Mouse (Mus musculus) forebrain, embryonic 14.5 days (tissue): ENCODE measurements around the gene Neto2. TPM values are rescaled to one million over a fixed set of nuclear protein-coding genes. Genes with fewer than 3 reads are reported as not detected.
"Not testable (repeated sequence)": the region's sequence is repeated elsewhere in the genome, so short reads cannot be mapped to it uniquely, and the experiment has no call there.

Experiments
- ATAC-seq: fragments of 200-750 bp; cut with Nextera tagmentation; 2 replicates; pipeline ENCODE4 v1.8.0; 2017; ENCODE audit warnings: mild to moderate bottlenecking, moderate library complexity
- DNase-seq: peaks from one replicate; pipeline ENCODE4 v3.0.0-alpha.2; 2015; ENCODE audit warnings: low spot score
- H3K27ac ChIP-seq: fragments of 300-500 bp; sonication (generic); 2 replicates; pipeline ENCODE4 v1.5.1; 2014; ENCODE audit warnings: low read depth, mild to moderate bottlenecking, control low read depth, low read length, moderate library complexity
- H3K27me3 ChIP-seq: fragments of 300-500 bp; sonication (generic); replicated peaks from 2 replicates; pipeline ENCODE4 v1.6.1; 2014; ENCODE audit warnings: low read length, control low read depth, mixed read lengths; ENCODE audit not compliant: control insufficient read depth, insufficient read depth
- H3K36me3 ChIP-seq: fragments of 300-500 bp; sonication (generic); 2 replicates; pipeline ENCODE4 v1.6.1; 2014; ENCODE audit warnings: low read length, control low read depth; ENCODE audit not compliant: control insufficient read depth, insufficient read depth
- H3K4me1 ChIP-seq: fragments of 300-500 bp; sonication (generic); 2 replicates; pipeline ENCODE4 v1.6.1; 2014; ENCODE audit warnings: antibody characterized with exemption, low read length, control low read depth; ENCODE audit not compliant: control insufficient read depth, insufficient read depth
- H3K4me2 ChIP-seq: fragments of 300-500 bp; sonication (generic); 2 replicates; pipeline ENCODE4 v1.6.1; 2014; ENCODE audit warnings: mild to moderate bottlenecking, control low read depth, low read length
- H3K4me3 ChIP-seq: fragments of 300-500 bp; sonication (generic); 2 replicates; pipeline ENCODE4 v1.5.1; 2014; ENCODE audit warnings: low read depth, low read length, control low read depth
- H3K9ac ChIP-seq: fragments of 300-500 bp; sonication (generic); 2 replicates; pipeline ENCODE4 v1.6.1; 2014; ENCODE audit warnings: mild to moderate bottlenecking, low read length, control low read depth, moderate library complexity
- H3K9me3 ChIP-seq: fragments of 300-500 bp; sonication (generic); replicated peaks from 2 replicates; pipeline ENCODE4 v1.6.1; 2016; ENCODE audit warnings: low read length, control low read depth, mixed read lengths; ENCODE audit not compliant: control insufficient read depth
- WGBS: fragments of 180-500 bp; shearing (Covaris S2); extraction: QIAGEN DNeasy Blood & Tissue Kit; methylation state at CpG from one replicate; pipeline ENCODE4 v1.1.7; 2014; 5-methylcytosine and 5-hydroxymethylcytosine counted together
- polyA plus RNA-seq: library from polyadenylated mRNA; unstranded; fragments of >200 nt; fragmentation: Nextera tagmentation; extraction: Ambion mirVana; gene quantifications from 2 replicates; pipeline ENCODE4 v1.2.1, GENCODE M21; 2014

The Neto2 gene
- polyA plus RNA-seq, 1 experiment from 2014 or later: 72.1 TPM

DNA sequence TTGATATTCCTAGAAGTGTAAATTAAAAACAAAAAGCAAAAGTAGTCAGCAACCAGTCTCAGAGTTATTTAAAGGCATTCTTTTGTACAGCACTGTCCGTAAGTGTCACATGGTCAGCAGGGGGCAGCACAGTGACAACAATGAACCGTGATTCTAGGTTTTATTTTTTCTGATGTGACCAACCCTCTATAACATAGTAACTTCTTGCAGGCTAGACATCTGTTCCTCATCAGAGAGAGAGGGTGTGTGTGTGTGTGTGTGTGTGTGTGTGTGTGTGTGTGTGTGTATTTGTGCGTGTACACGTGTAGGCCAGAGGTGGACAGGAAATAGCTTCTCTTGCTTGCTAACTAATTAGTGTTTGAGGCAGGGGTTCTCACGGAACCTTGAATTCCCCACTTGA, 38.7 kb downstream of the Neto2 start:
- WGBS: 76% methylated on average over 5 of the region's 5 CpGs
- Histone ChIP-seq H3K4me2 (no peak overlapping the region), H3K4me3 (no peak overlapping the region), H3K36me3 (peaks cover 8% of the 10 kb centered on the region; the same call in 1 of the 2 replicates), H3K4me1 (no peaks in the 10 kb centered on the region), H3K9me3 (no peaks in the 10 kb centered on the region), H3K9ac (no peak overlapping the region), H3K27ac (no peak overlapping the region), H3K27me3 (no peaks in the 10 kb centered on the region)
- DNase-seq (peak; percentile 62), ATAC-seq (no peak; the same call in 1 of the 2 replicates)

- Histone ChIP-seq H3K27me3 (no peaks in the 10 kb centered on the region), H3K4me3 (no peak overlapping the region), H3K4me2 (no peak overlapping the region), H3K27ac (no peak overlapping the region), H3K9ac (no peak overlapping the region), H3K9me3 (no peaks in the 10 kb centered on the region), H3K36me3 (peaks cover 18% of the 10 kb centered on the region), H3K4me1 (no peaks in the 10 kb centered on the region)
- WGBS: 89% methylated on average over 2 of the region's 2 CpGs
- DNase-seq (no peak), ATAC-seq (no peak)
Measured at GRCm38 (mm10) chr8:85651201-85651600, 49.5 kb downstream of the Neto2 start.

DNA sequence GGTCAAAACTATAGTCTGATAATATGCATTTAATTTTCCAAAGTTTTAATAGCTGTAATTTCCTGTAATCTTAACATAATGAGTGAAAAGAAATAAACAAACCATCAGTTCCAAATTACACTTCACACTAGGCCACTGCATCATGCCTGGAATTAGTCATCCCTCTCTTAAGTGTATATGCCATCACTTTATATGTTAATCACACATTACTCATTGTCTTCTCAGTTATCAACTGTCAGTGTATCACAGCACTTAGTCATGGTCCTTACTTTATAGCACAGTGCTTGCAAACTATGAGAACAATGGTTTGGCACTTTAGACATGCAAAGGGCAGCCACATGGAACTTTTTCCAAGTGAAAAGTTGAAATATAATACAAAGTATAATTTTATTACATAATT, 52.2 kb downstream of the Neto2 start:
- Histone ChIP-seq H3K9ac (no peak overlapping the region), H3K4me1 (no peaks in the 10 kb centered on the region), H3K36me3 (peaks cover 34% of the 10 kb centered on the region), H3K27me3 (no peaks in the 10 kb centered on the region), H3K27ac (no peak overlapping the region), H3K4me2 (no peak overlapping the region), H3K9me3 (no peaks in the 10 kb centered on the region), H3K4me3 (no peak overlapping the region)
- DNase-seq (no peak), ATAC-seq (no peak)

DNA sequence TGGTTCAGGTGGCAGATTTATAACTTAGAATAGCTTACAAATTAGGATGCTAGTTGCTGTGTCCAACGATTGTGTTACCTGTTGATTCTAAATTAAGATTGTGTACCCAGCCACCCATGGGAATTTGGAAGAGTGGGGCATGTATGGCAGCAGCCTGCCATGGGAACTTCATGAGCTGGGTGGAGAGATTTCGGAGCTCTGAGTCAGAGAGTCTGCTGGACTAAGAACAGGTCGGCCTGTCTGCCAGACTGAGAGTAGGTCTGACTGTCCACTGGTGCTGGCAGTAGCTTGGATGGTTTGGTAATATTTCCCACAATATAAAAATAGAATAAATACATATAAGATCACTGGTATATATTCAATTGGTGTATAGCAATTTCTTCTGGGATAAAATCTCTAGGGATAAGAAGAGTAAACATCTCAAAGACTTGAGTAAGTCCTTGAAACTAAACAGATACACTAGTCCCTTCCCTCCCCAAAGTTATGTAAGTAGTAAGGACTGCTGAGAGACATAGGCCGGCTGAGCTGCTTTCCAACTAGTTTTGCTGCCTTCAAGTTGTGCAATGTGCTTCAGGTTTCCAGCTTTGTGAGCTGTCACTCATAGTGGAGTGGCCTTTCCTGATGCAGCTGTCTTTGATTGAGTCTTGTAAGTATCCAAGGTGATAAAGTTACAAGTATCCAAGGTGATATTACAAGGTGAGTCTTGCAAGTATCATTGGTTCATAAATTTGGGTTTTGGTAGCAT, 55.6 kb downstream of the Neto2 start:
- H3K4me1 ChIP-seq: no peaks in the 10 kb centered on the region
- no peak overlapping the region for H3K4me2 ChIP-seq
- H3K9ac ChIP-seq: no peak overlapping the region
- ATAC-seq (no peak), DNase-seq (no peak)
- no peak overlapping the region for H3K27ac ChIP-seq
- H3K9me3 ChIP-seq: no peaks in the 10 kb centered on the region
- no peak overlapping the region for H3K4me3 ChIP-seq
- H3K27me3 ChIP-seq: no peaks in the 10 kb centered on the region
- WGBS: 91% methylated on average over 4 of the region's 4 CpGs
- peaks cover 52% of the 10 kb centered on the region for H3K36me3 ChIP-seq

- Histone ChIP-seq H3K27ac (no peak overlapping the region), H3K4me1 (no peaks in the 10 kb centered on the region), H3K9ac (no peak overlapping the region), H3K27me3 (no peaks in the 10 kb centered on the region), H3K4me3 (no peak overlapping the region), H3K9me3 (no peaks in the 10 kb centered on the region), H3K36me3 (peaks cover 9% of the 10 kb centered on the region; the same call in 1 of the 2 replicates), H3K4me2 (no peak overlapping the region)
- DNase-seq (no peak), ATAC-seq (no peak)
- WGBS: 96% methylated on average over 6 of the region's 6 CpGs
Measured at GRCm38 (mm10) chr8:85624450-85624849, 76.3 kb downstream of the Neto2 start.

GRCm38 (mm10) chr8:85623246-85623645, 77.5 kb downstream of the Neto2 start:
- Histone ChIP-seq H3K36me3 (0 out of 2 replicates have a peak, but pooled peaks cover 5% of the 10 kb centered on the region), H3K9ac (no peak overlapping the region), H3K27me3 (no peaks in the 10 kb centered on the region), H3K4me3 (no peak overlapping the region), H3K27ac (no peak overlapping the region), H3K4me1 (no peaks in the 10 kb centered on the region), H3K4me2 (no peak overlapping the region), H3K9me3 (no peaks in the 10 kb centered on the region)
- no peak for DNase-seq
- 91% methylated on average over 5 of the region's 5 CpGs for WGBS
- ATAC-seq: no peak

- H3K27ac ChIP-seq: no peak overlapping the region
- DNase-seq (no peak), ATAC-seq (no peak)
- H3K36me3 ChIP-seq: 0 out of 2 replicates have a peak, but pooled peaks cover 5% of the 10 kb centered on the region
- H3K9me3 ChIP-seq: no peaks in the 10 kb centered on the region
- no peaks in the 10 kb centered on the region for H3K27me3 ChIP-seq
- H3K4me2 ChIP-seq: no peak overlapping the region
- H3K9ac ChIP-seq: no peak overlapping the region
- H3K4me1 ChIP-seq: no peaks in the 10 kb centered on the region
- H3K4me3 ChIP-seq: no peak overlapping the region
- WGBS: 90% methylated on average over 3 of the region's 3 CpGs
Measured at GRCm38 (mm10) chr8:85618789-85619188, 81.9 kb downstream of the Neto2 start.

GRCm38 (mm10) chr8:85617125-85617524, 83.6 kb downstream of the Neto2 start:
- WGBS: 95% methylated on average over 3 of the region's 3 CpGs
- H3K27ac ChIP-seq, H3K9ac ChIP-seq, H3K4me3 ChIP-seq, ATAC-seq, DNase-seq, H3K9me3 ChIP-seq, H3K36me3 ChIP-seq, H3K27me3 ChIP-seq, H3K4me2 ChIP-seq, H3K4me1 ChIP-seq: not testable (repeated sequence)

GRCm38 (mm10) chr8:85608836-85609235, 91.9 kb downstream of the Neto2 start:
- H3K9me3 ChIP-seq: no peaks in the 10 kb centered on the region
- no peak overlapping the region for H3K4me3 ChIP-seq
- 83% methylated on average over 2 of the region's 2 CpGs for WGBS
- no peaks in the 10 kb centered on the region for H3K36me3 ChIP-seq
- no peaks in the 10 kb centered on the region for H3K4me1 ChIP-seq
- no peaks in the 10 kb centered on the region for H3K27me3 ChIP-seq
- no peak overlapping the region for H3K4me2 ChIP-seq
- no peak for DNase-seq
- ATAC-seq: no peak
- H3K27ac ChIP-seq: no peak overlapping the region
- H3K9ac ChIP-seq: no peak overlapping the region
